Mouse (Mus musculus) cerebellum, adult 2 months (tissue): ENCODE results near the gene Mt2.

ENCODE experiments used
- CTCF ChIP-seq: fragments of 200-500 bp; IDR thresholded peaks from 2 replicates; pipeline ENCODE4 v1.5.1; 2011; ENCODE audit warnings: low read depth, mild to moderate bottlenecking, control low read depth, low read length, moderate library complexity, borderline replicate concordance; ENCODE audit not compliant: insufficient read depth
- POLR2A ChIP-seq: fragments of 200-500 bp; IDR thresholded peaks from 2 replicates; pipeline ENCODE4 v1.6.1; 2011; ENCODE audit warnings: low read length, control low read depth, borderline replicate concordance; ENCODE audit not compliant: insufficient read depth

- TF ChIP-seq CTCF (no peak), POLR2A (no peak)
These were observed 11.9 kb downstream of the Mt2 start for GRCm38 (mm10) chr8:94184357-94184843.
